Mouse (Mus musculus): ENCODE data around the gene Etnppl. TPM values are rescaled to one million over a fixed set of nuclear protein-coding genes. Genes with fewer than 3 reads are reported as not detected.

The Etnppl gene
- polyA plus RNA-seq, 1 experiment from 2014 or later: not detected

DNA sequence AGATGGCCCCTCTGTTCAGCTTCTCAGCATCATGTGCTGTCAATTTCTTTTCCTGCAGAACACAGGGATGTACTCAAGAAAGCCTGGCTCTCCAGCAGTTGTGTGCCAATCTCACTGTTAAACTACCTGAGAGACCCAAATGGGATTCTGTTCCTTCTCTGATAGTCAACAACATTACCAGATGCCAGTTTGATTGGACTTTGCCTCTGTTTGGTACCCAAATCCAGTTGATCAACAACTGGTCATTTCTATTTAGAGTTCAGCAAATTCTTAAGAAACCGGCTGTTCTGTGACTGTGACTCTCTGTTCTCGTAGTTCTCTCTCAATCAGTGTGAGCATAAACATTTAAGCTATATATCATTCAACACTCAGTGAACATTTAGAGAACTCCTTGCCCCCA lies 64.0 kb downstream of the Etnppl start:
- Histone ChIP-seq H3K9me3 (replicated peaks; ENCODE audit: control insufficient read depth, low read length) (no peaks in the 10 kb centered on the region), H3K4me3 (ENCODE audit: low read depth, low read length) (no peak overlapping the region), H3K4me2 (ENCODE audit: low read depth, low read length) (no peak overlapping the region), H3K27me3 (ENCODE audit: control insufficient read depth, insufficient read depth, low read length) (no peaks in the 10 kb centered on the region), H3K27ac (replicated peaks; ENCODE audit: low read depth, low read length) (no peak overlapping the region), H3K36me3 (replicated peaks; ENCODE audit: control insufficient read depth, insufficient read depth, low read depth, low read length) (no peaks in the 10 kb centered on the region), H3K4me1 (ENCODE audit: control insufficient read depth, insufficient read depth, low read length) (no peaks in the 10 kb centered on the region), H3K9ac (replicated peaks; ENCODE audit: low read length) (no peak overlapping the region)
- DNase-seq (ENCODE audit: low spot score) (no peak), ATAC-seq (replicated peaks; ENCODE audit: insufficient number of reproducible peaks, low FRiP score, low TSS enrichment, low read depth) (no peak)
- WGBS: 85% methylated on average over 2 of the region's 2 CpGs

GRCm38 (mm10) chr3:130682183-130682582 lies 64.9 kb downstream of the Etnppl start:
- Histone ChIP-seq H3K27me3 (ENCODE audit: control insufficient read depth, insufficient read depth, low read length) (no peaks in the 10 kb centered on the region), H3K4me1 (ENCODE audit: control insufficient read depth, insufficient read depth, low read length) (no peaks in the 10 kb centered on the region), H3K36me3 (replicated peaks; ENCODE audit: control insufficient read depth, insufficient read depth, low read depth, low read length) (no peaks in the 10 kb centered on the region), H3K9ac (replicated peaks; ENCODE audit: low read length) (no peak overlapping the region), H3K27ac (replicated peaks; ENCODE audit: low read depth, low read length) (no peak overlapping the region), H3K4me2 (ENCODE audit: low read depth, low read length) (no peak overlapping the region), H3K4me3 (ENCODE audit: low read depth, low read length) (no peak overlapping the region), H3K9me3 (replicated peaks; ENCODE audit: control insufficient read depth, low read length) (no peaks in the 10 kb centered on the region)
- 87% methylated on average over 9 of the region's 9 CpGs for WGBS
- DNase-seq (ENCODE audit: low spot score): no peak
- ATAC-seq (replicated peaks; ENCODE audit: insufficient number of reproducible peaks, low FRiP score, low TSS enrichment, low read depth): no peak

GRCm38 (mm10) chr3:130683836-130684235 lies 66.6 kb downstream of the Etnppl start:
- ATAC-seq (replicated peaks; ENCODE audit: insufficient number of reproducible peaks, low FRiP score, low TSS enrichment, low read depth): no peak
- 78% methylated on average over 8 of the region's 8 CpGs for whole genome bisulfite sequencing

DNA sequence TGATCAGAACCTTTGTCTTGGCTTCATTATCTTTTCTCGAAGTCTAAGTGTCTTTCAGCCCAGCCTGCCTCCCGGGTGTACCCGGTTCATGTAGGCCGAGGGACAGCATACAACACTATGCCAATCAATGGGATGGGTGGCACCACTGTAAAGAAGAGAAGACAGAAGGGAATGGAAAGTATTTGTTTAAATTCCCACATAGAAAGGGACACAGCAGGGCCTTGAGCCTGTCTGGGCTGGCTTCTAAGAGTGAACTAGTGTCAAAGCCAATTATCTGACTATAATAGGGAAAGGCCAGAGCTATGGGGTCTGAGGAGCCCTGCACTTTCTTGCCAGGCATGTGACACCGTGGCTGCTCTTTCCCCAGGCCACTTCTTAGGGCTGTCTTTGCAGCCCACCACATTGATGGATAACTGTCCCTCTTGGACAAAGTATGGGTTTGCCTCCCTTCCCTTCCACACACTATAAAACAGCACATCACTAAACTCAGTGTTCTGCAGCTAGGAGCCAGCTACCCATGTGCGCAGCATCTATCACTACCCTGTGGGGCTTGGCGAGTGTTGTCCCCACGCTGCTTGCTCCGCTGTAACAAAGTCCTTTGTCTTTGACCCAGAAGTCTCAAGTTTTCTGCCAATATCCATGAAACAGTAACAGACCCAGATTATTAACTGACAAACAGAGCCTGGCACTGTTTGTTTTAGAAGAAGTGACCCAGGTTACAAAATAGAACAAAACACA lies 67.2 kb downstream of the Etnppl start:
- ATAC-seq (replicated peaks; ENCODE audit: insufficient number of reproducible peaks, low FRiP score, low TSS enrichment, low read depth) (no peak), DNase-seq (ENCODE audit: low spot score) (no peak)
- H3K4me1 ChIP-seq (ENCODE audit: control insufficient read depth, insufficient read depth, low read length): no peaks in the 10 kb centered on the region
- 80% methylated on average over 9 of the region's 9 CpGs for WGBS
- no peak overlapping the region for H3K4me3 ChIP-seq (ENCODE audit: low read depth, low read length)
- no peak overlapping the region for H3K27ac ChIP-seq (replicated peaks; ENCODE audit: low read depth, low read length)
- H3K36me3 ChIP-seq (replicated peaks; ENCODE audit: control insufficient read depth, insufficient read depth, low read depth, low read length): no peaks in the 10 kb centered on the region
- H3K27me3 ChIP-seq (ENCODE audit: control insufficient read depth, insufficient read depth, low read length): no peaks in the 10 kb centered on the region
- no peak overlapping the region for H3K4me2 ChIP-seq (ENCODE audit: low read depth, low read length)
- no peaks in the 10 kb centered on the region for H3K9me3 ChIP-seq (replicated peaks; ENCODE audit: control insufficient read depth, low read length)
- no peak overlapping the region for H3K9ac ChIP-seq (replicated peaks; ENCODE audit: low read length)

More at GRCm38 (mm10) chr3:130683836-130684235, 66.6 kb downstream of the Etnppl start:
- Histone ChIP-seq H3K4me3 (ENCODE audit: low read depth, low read length) (no peak overlapping the region), H3K27ac (replicated peaks; ENCODE audit: low read depth, low read length) (no peak overlapping the region), H3K4me1 (ENCODE audit: control insufficient read depth, insufficient read depth, low read length) (no peaks in the 10 kb centered on the region), H3K9me3 (replicated peaks; ENCODE audit: control insufficient read depth, low read length) (no peaks in the 10 kb centered on the region), H3K27me3 (ENCODE audit: control insufficient read depth, insufficient read depth, low read length) (no peaks in the 10 kb centered on the region), H3K36me3 (replicated peaks; ENCODE audit: control insufficient read depth, insufficient read depth, low read depth, low read length) (no peaks in the 10 kb centered on the region), H3K4me2 (ENCODE audit: low read depth, low read length) (no peak overlapping the region), H3K9ac (replicated peaks; ENCODE audit: low read length) (no peak overlapping the region)
- DNase-seq (ENCODE audit: low spot score): no peak

- no peak overlapping the region for H3K4me2 ChIP-seq (ENCODE audit: low read depth, low read length)
- no peak for DNase-seq (ENCODE audit: low spot score)
- H3K9me3 ChIP-seq (replicated peaks; ENCODE audit: control insufficient read depth, low read length): no peaks in the 10 kb centered on the region
- no peak overlapping the region for H3K4me3 ChIP-seq (ENCODE audit: low read depth, low read length)
- ATAC-seq (replicated peaks; ENCODE audit: insufficient number of reproducible peaks, low FRiP score, low TSS enrichment, low read depth): no peak
- H3K27me3 ChIP-seq (ENCODE audit: control insufficient read depth, insufficient read depth, low read length): no peaks in the 10 kb centered on the region
- H3K4me1 ChIP-seq (ENCODE audit: control insufficient read depth, insufficient read depth, low read length): no peaks in the 10 kb centered on the region
- no peak overlapping the region for H3K27ac ChIP-seq (replicated peaks; ENCODE audit: low read depth, low read length)
- H3K36me3 ChIP-seq (replicated peaks; ENCODE audit: control insufficient read depth, insufficient read depth, low read depth, low read length): no peaks in the 10 kb centered on the region
- H3K9ac ChIP-seq (replicated peaks; ENCODE audit: low read length): no peak overlapping the region
- WGBS: 80% methylated on average over 8 of the region's 8 CpGs
These were observed 67.7 kb downstream of the Etnppl start for GRCm38 (mm10) chr3:130685014-130685366.

- no peak overlapping the region for H3K4me2 ChIP-seq (ENCODE audit: low read depth, low read length)
- H3K36me3 ChIP-seq (replicated peaks; ENCODE audit: control insufficient read depth, insufficient read depth, low read depth, low read length): no peaks in the 10 kb centered on the region
- ATAC-seq (replicated peaks; ENCODE audit: insufficient number of reproducible peaks, low FRiP score, low TSS enrichment, low read depth) (no peak), DNase-seq (ENCODE audit: low spot score) (no peak)
- no peaks in the 10 kb centered on the region for H3K9me3 ChIP-seq (replicated peaks; ENCODE audit: control insufficient read depth, low read length)
- no peaks in the 10 kb centered on the region for H3K4me1 ChIP-seq (ENCODE audit: control insufficient read depth, insufficient read depth, low read length)
- H3K4me3 ChIP-seq (ENCODE audit: low read depth, low read length): no peak overlapping the region
- H3K27me3 ChIP-seq (ENCODE audit: control insufficient read depth, insufficient read depth, low read length): no peaks in the 10 kb centered on the region
- no peak overlapping the region for H3K9ac ChIP-seq (replicated peaks; ENCODE audit: low read length)
- 91% methylated on average over 1 of the region's 1 CpGs for WGBS
- no peak overlapping the region for H3K27ac ChIP-seq (replicated peaks; ENCODE audit: low read depth, low read length)
These were observed 69.8 kb downstream of the Etnppl start for GRCm38 (mm10) chr3:130687051-130687450.

Other genes with a start within 250 kb of the Etnppl start
- 385 and 403 TPM in 2 replicates for gene Ostc, start 92.0 kb downstream of the Etnppl start, polyA plus RNA-seq (2014; fragmentation: Nextera tagmentation; extraction: Ambion mirVana)
- 760 and 837 TPM in 2 replicates for gene Rpl34, start 113.0 kb downstream of the Etnppl start, polyA plus RNA-seq (2014; fragmentation: Nextera tagmentation; extraction: Ambion mirVana)